11 mouse cellular contexts compared by ENCODE assay signal in the genomic region with DNA sequence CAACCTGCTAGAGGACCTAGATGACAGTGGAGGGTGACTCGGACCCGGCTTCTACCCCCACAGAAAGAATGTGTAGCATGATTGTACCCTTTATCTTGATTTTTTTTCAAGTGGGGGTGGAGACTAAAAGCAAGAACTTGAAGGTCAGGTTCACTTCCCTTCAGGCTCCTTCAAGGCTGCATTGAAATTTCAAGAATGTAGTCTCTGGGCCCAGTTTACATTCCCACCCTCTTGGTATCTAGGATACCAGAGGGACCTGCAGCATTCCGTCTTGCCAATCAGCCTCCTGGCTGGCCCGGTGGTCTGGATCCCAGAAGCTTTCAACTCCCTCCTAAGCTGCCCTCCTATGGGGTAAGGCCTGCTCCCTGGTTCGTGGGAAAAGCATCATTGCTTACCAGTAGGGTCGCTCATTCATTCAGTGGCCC. TPM values are rescaled to one million over a fixed set of nuclear protein-coding genes. Genes with fewer than 3 reads are reported as not detected.
DNase-seq lines count a peak whose midpoint lies in the region; ATAC-seq and TF ChIP-seq lines count a peak whose summit lies in the region.
"Had no signal": no experiment of that assay in that cellular context is flagged by ENCODE, and none has a peak within 500 bp of the region (broad histone marks: within the 10 kb centered on the region; RNA-seq: fewer than 3 reads in every experiment).

No protein-coding gene starts in this region.

- no peaks in the 10 kb centered on the region for H3K36me3 ChIP-seq in heart, embryonic 12.5 days
- no peaks in the 10 kb centered on the region for H3K36me3 ChIP-seq in stomach, embryonic 14.5 days (ENCODE audit: control insufficient read depth, insufficient read depth, low read length)
- H3K36me3 ChIP-seq in stomach, postnatal 0 days (ENCODE audit: control insufficient read depth, insufficient read depth, low read length), result no peaks in the 10 kb centered on the region

- ATAC-seq in heart, embryonic 12.5 days (ENCODE audit: insufficient number of reproducible peaks, low FRiP score), result peak; percentile 51; the same call in 1 of the 2 replicates
- peak; percentile 34; the same call in 1 of the 2 replicates for ATAC-seq in stomach, embryonic 14.5 days (ENCODE audit: insufficient number of reproducible peaks, insufficient read depth, low FRiP score, low read depth)
- ATAC-seq in stomach, postnatal 0 days (ENCODE audit: low FRiP score, low TSS enrichment), result no peak

- H3K27me3 ChIP-seq in heart, embryonic 12.5 days (replicated peaks), result no peaks in the 10 kb centered on the region
- H3K27me3 ChIP-seq in stomach, embryonic 14.5 days (ENCODE audit: control insufficient read depth, insufficient read depth, low read length), result no peaks in the 10 kb centered on the region
- no peaks in the 10 kb centered on the region for H3K27me3 ChIP-seq in stomach, postnatal 0 days (ENCODE audit: control insufficient read depth, insufficient read depth, low read length)

- H3K9ac ChIP-seq in heart, embryonic 12.5 days, result no peak overlapping the region
- no peak overlapping the region for H3K9ac ChIP-seq in stomach, embryonic 14.5 days (replicated peaks; ENCODE audit: low read depth, low read length)
- no peak overlapping the region for H3K9ac ChIP-seq in stomach, postnatal 0 days (ENCODE audit: low read length)

- H3K4me1 ChIP-seq in heart, embryonic 12.5 days (replicated peaks), result peaks cover 24% of the 10 kb centered on the region
- peaks cover 22% of the 10 kb centered on the region; the same call in 1 of the 2 replicates for H3K4me1 ChIP-seq in stomach, embryonic 14.5 days (ENCODE audit: control insufficient read depth, insufficient read depth, low read length)
- H3K4me1 ChIP-seq in stomach, postnatal 0 days (replicated peaks; ENCODE audit: control insufficient read depth, insufficient read depth), result peaks cover 4% of the 10 kb centered on the region; the same call in 1 of the 2 replicates

- DNase-seq in heart, adult 8-10 months (ENCODE audit: low spot score), result no peak
- no peak for DNase-seq in stomach, postnatal 0 days (ENCODE audit: low spot score)
- peak; percentile 38 to 57 for DNase-seq in kidney, postnatal 4 days
- peak; percentile 58 for DNase-seq in yolk sac, embryonic 10.5 days (ENCODE audit: low spot score)
- no peak for DNase-seq in right cerebral cortex, postnatal 4 days
- no peak for DNase-seq in thymus, postnatal 25 days
- DNase-seq: cerebellum, postnatal 10 days; gastrocnemius, postnatal 14 days had no signal

- WGBS in heart, embryonic 12.5 days, result 16% methylated on average over 6 of the region's 6 CpGs
- WGBS in stomach, embryonic 14.5 days, result 21% methylated on average over 6 of the region's 6 CpGs
- WGBS in stomach, postnatal 0 days, result 26% methylated on average over 6 of the region's 6 CpGs

- H3K9me3 ChIP-seq in heart, embryonic 12.5 days (replicated peaks), result no peaks in the 10 kb centered on the region
- H3K9me3 ChIP-seq in stomach, embryonic 14.5 days (ENCODE audit: control insufficient read depth, low read depth, low read length), result no peaks in the 10 kb centered on the region
- no peaks in the 10 kb centered on the region for H3K9me3 ChIP-seq in stomach, postnatal 0 days (ENCODE audit: control insufficient read depth, low read length)

- no peak overlapping the region for H3K4me3 ChIP-seq in heart, embryonic 12.5 days
- H3K4me3 ChIP-seq in stomach, embryonic 14.5 days (ENCODE audit: low read depth, low read length), result no peak overlapping the region
- no peak overlapping the region for H3K4me3 ChIP-seq in stomach, postnatal 0 days (ENCODE audit: low read depth, low read length)

- no peak overlapping the region for H3K4me2 ChIP-seq in heart, embryonic 12.5 days
- H3K4me2 ChIP-seq in stomach, embryonic 14.5 days (replicated peaks; ENCODE audit: low read depth, low read length), result no peak overlapping the region
- no peak overlapping the region for H3K4me2 ChIP-seq in stomach, postnatal 0 days (replicated peaks; ENCODE audit: low read depth)
- H3K4me2 ChIP-seq: liver, embryonic 11.5 days had no signal

- no peak overlapping the region for H3K27ac ChIP-seq in heart, embryonic 12.5 days (ENCODE audit: poor library complexity, severe bottlenecking)
- no peak overlapping the region for H3K27ac ChIP-seq in stomach, embryonic 14.5 days (ENCODE audit: low read length)
- H3K27ac ChIP-seq in stomach, postnatal 0 days (replicated peaks), result no peak overlapping the region

- no peak for TF ChIP-seq CTCF in stomach, postnatal 0 days (IDR thresholded peaks at IDR 0.05; ENCODE audit: low read depth)

- TF ChIP-seq EP300 in stomach, postnatal 0 days (optimal IDR thresholded peaks at IDR 0.05), result no peak

RNA-seq across cellular contexts. Expression of a gene that starts 31.9 kb away (rescaled TPM):
- polyA plus RNA-seq in heart, embryonic 12.5 days (2016; fragmentation: Nextera tagmentation; extraction: Ambion mirVana), result 3.4 and 3.8 TPM in 2 replicates
- 1 to 10 TPM in 3 of 4 experiments, under 1 TPM in 1; 0.92 to 2.2 (median 1.6) TPM for total RNA-seq in heart, adult 8-10 months (2022)
- 6.8 and 7.0 TPM in 2 replicates for polyA plus RNA-seq in stomach, embryonic 14.5 days (2014; fragmentation: Nextera tagmentation; extraction: Ambion mirVana)
- 7.8 and 9.0 TPM in 2 replicates for polyA plus RNA-seq in stomach, postnatal 0 days (2015; fragmentation: Nextera tagmentation; extraction: Ambion mirVana)

Comparison
In these comparisons a context has a peak if more than half of its experiments do, and no peak if none do; other contexts are left out.
1. DNase-seq: peak in kidney, postnatal 4 days (2 of 2) and yolk sac, embryonic 10.5 days (single experiment); none in heart, adult 8-10 months (single experiment), stomach, postnatal 0 days (single experiment), right cerebral cortex, postnatal 4 days (single experiment) and thymus, postnatal 25 days (single experiment).